14 mouse cellular contexts compared by ENCODE assay signal in the genomic region with DNA sequence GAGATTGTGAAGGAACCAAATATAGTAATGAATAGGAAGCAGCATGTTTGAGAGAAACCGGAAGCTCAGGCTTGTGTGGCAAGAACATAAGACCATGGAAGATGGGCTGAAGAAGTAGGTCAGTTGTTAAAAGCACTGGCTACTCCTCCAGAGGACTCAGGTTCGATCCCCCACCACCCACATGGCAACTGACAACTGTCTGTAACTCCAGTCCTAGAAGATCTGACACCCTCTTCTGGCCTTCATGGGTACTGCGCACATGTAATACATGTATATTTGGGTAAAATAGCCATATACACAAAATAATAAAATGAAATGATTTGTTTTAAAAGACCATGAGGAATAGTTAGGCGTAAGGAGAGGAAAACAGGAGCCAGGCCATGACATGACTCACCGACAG. TPM values are rescaled to one million over a fixed set of nuclear protein-coding genes. Genes with fewer than 3 reads are reported as not detected.
A peak's percentile ranks its signal among the peaks of the same experiment; 100 is the strongest.
DNase-seq lines count a peak whose midpoint lies in the region; TF ChIP-seq lines count a peak whose summit lies in the region.
"Had no signal": no experiment of that assay in that cellular context is flagged by ENCODE, and none has a peak within 500 bp of the region (broad histone marks: within the 10 kb centered on the region; RNA-seq: fewer than 3 reads in every experiment).

No protein-coding gene starts in this region.

- dilution Hi-C loops in CH12.LX (cut with MboI; ENCODE audit: extremely low pct_ligation_motif_present, extremely low pct_unique_long_range_greater_than_20kb, low sequenced_read_pairs): no loop called here

- H3K4me2 ChIP-seq in CH12.LX (ENCODE audit: insufficient read depth, low read depth, poor library complexity, severe bottlenecking): no peak overlapping the region
- H3K4me2 ChIP-seq: heart, embryonic 12.5 days had no signal

- TF ChIP-seq CTCF in layer of hippocampus, adult 2 months (conservative IDR thresholded peaks at IDR 0.05): peak; percentile 52
- peak; percentile 16 to 22; a peak in 2 of 4 replicates for TF ChIP-seq CTCF in CH12.LX (conservative IDR thresholded peaks at IDR 0.05 in 1 of 2, IDR thresholded peaks at IDR 0.05 in 1 of 2; ENCODE audit: low read depth in 2 of 2, low read length in 2 of 2)
- TF ChIP-seq CTCF in bone marrow, adult 2 months (IDR thresholded peaks at IDR 0.05; ENCODE audit: control insufficient read depth, insufficient read depth, low read length): peak; percentile 21; the same call in 1 of the 2 replicates

- H3K27me3 ChIP-seq in CH12.LX (replicated peaks): no peaks in the 10 kb centered on the region
- H3K27me3 ChIP-seq: heart, embryonic 12.5 days had no signal

- peaks cover 2% of the 10 kb centered on the region in 2 experiments; a peak in 3 of 4 replicates for H3K4me1 ChIP-seq in CH12.LX (ENCODE audit: control insufficient read depth in 1 of 2, insufficient read depth in 2 of 2)
- H3K4me1 ChIP-seq in bone marrow, adult 2 months (ENCODE audit: control insufficient read depth, insufficient read depth, low read length): no peaks in the 10 kb centered on the region
- H3K4me1 ChIP-seq: megakaryocyte, embryonic 14.5 days had no signal

- H3K36me3 ChIP-seq in CH12.LX (replicated peaks in 1 of 2; ENCODE audit: control insufficient read depth in 1 of 2, insufficient read depth in 1 of 2, low read length in 1 of 2): no peaks in the 10 kb centered on the region
- H3K36me3 ChIP-seq: heart, embryonic 12.5 days had no signal

- no peaks in the 10 kb centered on the region for H3K79me2 ChIP-seq in CH12.LX (replicated peaks; ENCODE audit: control insufficient read depth, extremely low read depth, insufficient read depth, poor library complexity, severe bottlenecking)

- TF ChIP-seq POLR2A in CH12.LX (IDR thresholded peaks at IDR 0.05; ENCODE audit: low read depth, low read length): no peak
- TF ChIP-seq POLR2A in bone marrow, adult 2 months (IDR thresholded peaks at IDR 0.05; ENCODE audit: borderline replicate concordance, control insufficient read depth, low read depth, low read length): no peak

- no peaks in the 10 kb centered on the region for H3K9me3 ChIP-seq in CH12.LX (replicated peaks; ENCODE audit: low read length)
- H3K9me3 ChIP-seq: heart, embryonic 12.5 days; megakaryocyte, embryonic 14.5 days had no signal

- in situ Hi-C loops in CH12.LX (cut with MboI; ENCODE audit: low pct_ligation_motif_present, low pct_unique_long_range_greater_than_20kb, low sequenced_read_pairs): no loop called here

- no peak overlapping the region for H3K4me3 ChIP-seq in layer of hippocampus, adult 2 months
- H3K4me3 ChIP-seq in CH12.LX (replicated peaks in 1 of 3; ENCODE audit: low read depth in 2 of 3, low read length in 2 of 3, poor library complexity in 1 of 3): no peak overlapping the region
- H3K4me3 ChIP-seq in bone marrow, adult 2 months (replicated peaks; ENCODE audit: control insufficient read depth, low read depth, low read length): no peak overlapping the region
- H3K4me3 ChIP-seq: heart, embryonic 12.5 days; megakaryocyte, embryonic 14.5 days had no signal

- 81% methylated on average over 5 of the region's 5 CpGs for WGBS in bone marrow, adult 2 months

- TF ChIP-seq EP300 in CH12.LX (IDR thresholded peaks at IDR 0.05; ENCODE audit: low read length): no peak

- TF ChIP-seq RAD21 in CH12.LX (IDR thresholded peaks at IDR 0.05; ENCODE audit: low read depth, low read length): no peak; the same call in 1 of the 2 replicates

- DNase-seq in layer of hippocampus, adult 2 months (ENCODE audit: low spot score in 2 of 2): no peak
- no peak for DNase-seq in layer of hippocampus, postnatal 14 days (ENCODE audit: low spot score in 2 of 2)
- peak; percentile 36 for DNase-seq in 416B (ENCODE audit: low read depth)
- DNase-seq in CH12.LX (ENCODE audit: extremely low read depth): no peak
- DNase-seq in adrenal gland, postnatal 14 days: no peak
- DNase-seq in spleen, adult 18-20 months: no peak
- DNase-seq: adrenal gland, postnatal 25 days; cerebellum, postnatal 36 days; forebrain, postnatal 0 days; gastrocnemius, postnatal 25 days; lung, postnatal 10 days had no signal

- H3K27ac ChIP-seq in layer of hippocampus, adult 2 months: no peak overlapping the region
- H3K27ac ChIP-seq in CH12.LX (ENCODE audit: insufficient read depth, low read depth): no peak overlapping the region
- no peak overlapping the region for H3K27ac ChIP-seq in bone marrow, adult 2 months (ENCODE audit: control insufficient read depth, insufficient read depth, low read depth, low read length, poor library complexity)

- H3K9ac ChIP-seq in CH12.LX (ENCODE audit: insufficient read depth, low read depth): no peak overlapping the region
- H3K9ac ChIP-seq: forebrain, postnatal 0 days; heart, embryonic 12.5 days had no signal

TF ChIP-seq in CH12.LX, 34 proteins besides CTCF, POLR2A, EP300 and RAD21:
- TF ChIP-seq ZKSCAN1 (IDR thresholded peaks at IDR 0.05; ENCODE audit: borderline replicate concordance, low read depth, low read length): no peak
- TF ChIP-seq SMC3 (IDR thresholded peaks at IDR 0.05; ENCODE audit: low read depth, low read length): peak; percentile 16; the same call in 1 of the 2 replicates
TF ChIP-seq in CH12.LX: peak in this region for 1.

RNA-seq across cellular contexts. Expression of a gene that starts 39.8 kb away (rescaled TPM):
- total RNA-seq in layer of hippocampus, adult 2 months (2021): 100 to 1,000 TPM; 109 to 113 TPM
- 100 to 1,000 TPM; 112 to 115 TPM for total RNA-seq in layer of hippocampus, postnatal 14 days (2021)
- total RNA-seq in CH12.LX (2012; rRNA removed): 118 and 132 TPM in 2 replicates
- total RNA-seq in CH12.LX (2014; rRNA removed): 222 and 227 TPM in 2 replicates
- polyA plus RNA-seq in CH12.LX (2012; ENCODE audit: insufficient read length, low read depth): 163 and 165 TPM in 2 replicates
- 33.0 and 47.9 TPM in 2 replicates for polyA plus RNA-seq in bone marrow, adult 2 months (2011; ENCODE audit: insufficient read depth, insufficient read length, low replicate concordance, missing spikeins)
- 168 and 188 TPM in 2 replicates for total RNA-seq in adrenal gland, postnatal 14 days (2021)
